Mouse (Mus musculus): ENCODE measurements at regions not wholly inside any gene's neighbourhood (a gene's known extent, or its start where the extent isn't known, plus 50 kb on each side); places are given as distances from the start of the nearest gene placed in this dataset.

GRCm38 (mm10) chr4:39926021-39926591, 216.8 kb upstream of the Aco1 start:
- no peak for DNase-seq

GRCm38 (mm10) chr4:39926594-39926993, 216.3 kb upstream of the Aco1 start:
- no peak for DNase-seq

- DNase-seq: no peak
Measured at GRCm38 (mm10) chr4:39928491-39928890, 214.4 kb upstream of the Aco1 start.

GRCm38 (mm10) chr4:39934025-39934708, 208.7 kb upstream of the Aco1 start:
- peak; percentile 3 for DNase-seq

- DNase-seq: no peak
Measured at GRCm38 (mm10) chr4:39958687-39959086, 184.2 kb upstream of the Aco1 start.

- DNase-seq: no peak
Measured at GRCm38 (mm10) chr4:39967938-39968337, 174.9 kb upstream of the Aco1 start.

GRCm38 (mm10) chr4:39991358-39991757, 151.5 kb upstream of the Aco1 start:
- no peak for DNase-seq

- DNase-seq: no peak
Measured at GRCm38 (mm10) chr4:39991851-39992250, 151.0 kb upstream of the Aco1 start.

- no peak for DNase-seq
Measured at GRCm38 (mm10) chr4:39998771-39999422, 144.0 kb upstream of the Aco1 start.

GRCm38 (mm10) chr4:40014666-40015065, 128.2 kb upstream of the Aco1 start:
- peak; percentile 58 for DNase-seq

- no peak for DNase-seq
Measured at GRCm38 (mm10) chr4:40016856-40017255, 126.0 kb upstream of the Aco1 start.

- DNase-seq: no peak
Measured at GRCm38 (mm10) chr4:40018208-40018607, 124.7 kb upstream of the Aco1 start.

GRCm38 (mm10) chr4:40031361-40031760, 111.5 kb upstream of the Aco1 start:
- no peak for DNase-seq

- DNase-seq: no peak
Measured at GRCm38 (mm10) chr4:40047846-40048245, 95.0 kb upstream of the Aco1 start.

- DNase-seq: no peak
Measured at GRCm38 (mm10) chr4:40049086-40049485, 93.8 kb upstream of the Aco1 start.

GRCm38 (mm10) chr4:40051848-40052247, 91.0 kb upstream of the Aco1 start:
- no peak for DNase-seq

- DNase-seq: no peak
Measured at GRCm38 (mm10) chr4:40053391-40053790, 89.5 kb upstream of the Aco1 start.

- DNase-seq: no peak
Measured at GRCm38 (mm10) chr4:40063751-40064456, 79.0 kb upstream of the Aco1 start.

- no peak for DNase-seq
Measured at GRCm38 (mm10) chr4:40064457-40064836, 78.4 kb upstream of the Aco1 start.

- no peak for DNase-seq
Measured at GRCm38 (mm10) chr4:40070959-40071634, 71.8 kb upstream of the Aco1 start.

GRCm38 (mm10) chr4:40081035-40081434, 61.8 kb upstream of the Aco1 start:
- DNase-seq: no peak

GRCm38 (mm10) chr4:40090295-40090694, 52.6 kb upstream of the Aco1 start:
- DNase-seq: peak; percentile 29

Data from layer of hippocampus, adult 9-11 months (tissue).